Mouse (Mus musculus) spleen, adult 18-20 months (tissue): ENCODE measurements around the gene Hist2h3b.

ENCODE experiments used
- DNase-seq, 2 experiments: peaks; one replicate each; pipeline ENCODE4 v3.0.0; 2022; ENCODE audit warnings: mixed read lengths in 2 of 2

Gene Hist2h3b

DNA sequence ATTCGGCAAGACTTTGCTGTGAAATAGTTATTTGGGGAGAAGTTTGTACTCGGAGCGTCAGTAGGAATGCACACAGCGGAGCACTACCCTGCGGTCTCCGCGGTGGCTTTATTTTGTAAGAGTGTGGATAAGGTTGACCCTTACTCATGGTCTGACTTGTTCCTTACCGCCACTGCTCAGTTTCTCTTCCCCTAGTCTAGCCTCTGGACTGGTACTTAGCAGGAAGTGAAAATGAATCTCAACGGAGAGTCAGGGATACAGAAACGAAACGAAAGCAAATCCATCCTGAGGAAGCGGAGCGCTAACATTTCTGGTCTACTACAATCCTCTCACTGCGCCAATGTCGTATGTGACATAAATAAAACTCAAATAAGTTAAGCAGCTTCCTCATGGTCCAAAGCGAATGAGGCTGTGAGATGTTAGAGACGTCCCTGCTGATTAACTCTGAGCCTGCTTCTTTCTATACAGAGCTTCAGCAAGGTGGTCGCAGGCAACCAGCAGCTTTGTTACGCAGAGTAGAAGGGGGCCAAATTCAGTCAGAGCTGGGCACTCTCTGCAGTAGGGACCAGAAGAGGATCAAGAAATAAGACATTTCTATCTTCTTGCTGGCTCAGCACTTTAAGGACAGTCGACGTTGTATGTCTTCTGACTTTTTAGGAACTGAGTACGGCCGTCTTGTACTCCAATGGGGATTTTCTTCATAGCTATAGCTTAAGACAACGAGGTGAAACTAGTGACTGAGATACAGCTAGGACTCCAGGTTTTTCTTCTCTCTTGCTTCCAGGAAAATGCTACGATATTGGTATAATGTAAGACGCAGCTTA is 32.5 kb downstream of the Hist2h3b start:
- DNase-seq: no peak

DNA sequence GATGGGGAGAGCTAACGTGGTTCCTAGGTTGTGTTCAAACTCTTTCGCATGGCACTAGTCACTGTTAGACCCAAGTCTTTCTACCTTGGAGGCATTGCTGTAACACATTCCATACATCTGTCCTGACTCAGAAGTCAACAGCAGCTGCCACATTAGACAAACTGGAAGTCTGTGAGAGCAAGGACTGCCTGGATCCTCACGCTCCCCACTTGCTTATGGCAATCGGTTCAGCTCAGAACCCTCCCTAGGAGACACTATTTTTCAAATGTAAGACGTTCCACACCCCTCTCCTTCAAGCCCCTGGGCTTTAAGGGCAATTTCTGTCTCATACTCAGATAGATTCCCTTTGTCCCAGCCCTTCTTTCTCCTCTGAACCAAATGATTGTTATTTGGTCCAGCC is 33.6 kb downstream of the Hist2h3b start:
- no peak for DNase-seq

DNA sequence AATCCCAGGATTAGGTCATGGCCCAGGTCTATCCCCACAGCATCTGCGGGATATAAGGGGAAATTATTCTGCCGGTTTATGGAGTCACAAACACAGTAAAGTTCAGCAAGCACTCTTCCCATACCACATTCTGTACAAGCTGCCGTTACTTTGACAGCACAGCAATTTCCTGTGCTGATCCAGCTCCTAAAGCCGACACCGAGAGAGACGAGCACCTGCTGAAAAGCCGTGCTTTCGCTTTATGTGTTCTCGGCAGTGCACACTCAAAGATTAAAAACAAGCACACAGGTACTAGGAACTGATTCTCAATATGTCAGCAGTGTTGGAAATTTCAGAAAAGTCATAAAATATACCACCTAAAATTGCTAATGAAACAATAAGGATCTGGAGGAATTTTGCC is 38.1 kb downstream of the Hist2h3b start:
- no peak for DNase-seq

GRCm38 (mm10) chr3:96309441-96309840 is 41.0 kb downstream of the Hist2h3b start:
- DNase-seq: no peak

- DNase-seq: no peak
Measured at GRCm38 (mm10) chr3:96312341-96313098, 44.1 kb downstream of the Hist2h3b start.
